Mouse (Mus musculus) right cerebral cortex, postnatal 14 days (tissue): ENCODE data around the gene Ppp1r36.
A peak's percentile ranks its signal among the peaks of the same experiment; 100 is the strongest.
"Not testable (repeated sequence)": the region's sequence is repeated elsewhere in the genome, so short reads cannot be mapped to it uniquely, and the experiment has no call there.

Experiments
- DNase-seq: peaks from one replicate; pipeline ENCODE4 v3.0.0; 2022

Gene Ppp1r36

GRCm38 (mm10) chr12:76458445-76458844 is 41.1 kb downstream of the Ppp1r36 start:
- not testable (repeated sequence) for DNase-seq

- DNase-seq = no peak
These were observed 41.7 kb downstream of the Ppp1r36 start for GRCm38 (mm10) chr12:76459032-76459431.

- no peak for DNase-seq
These were observed 46.1 kb downstream of the Ppp1r36 start for GRCm38 (mm10) chr12:76463391-76463790.

GRCm38 (mm10) chr12:76464651-76465252 is 47.4 kb downstream of the Ppp1r36 start:
- DNase-seq = no peak

GRCm38 (mm10) chr12:76466651-76467050 is 49.3 kb downstream of the Ppp1r36 start:
- DNase-seq = no peak

GRCm38 (mm10) chr12:76467256-76467655 is 49.9 kb downstream of the Ppp1r36 start:
- no peak for DNase-seq

GRCm38 (mm10) chr12:76472046-76472445 is 54.7 kb downstream of the Ppp1r36 start:
- DNase-seq = peak; percentile 77

- no peak for DNase-seq
These were observed 56.4 kb downstream of the Ppp1r36 start for GRCm38 (mm10) chr12:76473562-76474245.

GRCm38 (mm10) chr12:76474246-76474583 is 56.9 kb downstream of the Ppp1r36 start:
- DNase-seq = no peak

GRCm38 (mm10) chr12:76474802-76475201 is 57.5 kb downstream of the Ppp1r36 start:
- no peak for DNase-seq

GRCm38 (mm10) chr12:76476146-76476545 is 58.8 kb downstream of the Ppp1r36 start:
- no peak for DNase-seq

GRCm38 (mm10) chr12:76478309-76479023 is 61.1 kb downstream of the Ppp1r36 start:
- no peak for DNase-seq

- DNase-seq = no peak
These were observed 61.8 kb downstream of the Ppp1r36 start for GRCm38 (mm10) chr12:76479174-76479573.

- DNase-seq = no peak
These were observed 62.6 kb downstream of the Ppp1r36 start for GRCm38 (mm10) chr12:76479836-76480495.

GRCm38 (mm10) chr12:76482446-76482845 is 65.1 kb downstream of the Ppp1r36 start:
- DNase-seq = no peak

- DNase-seq = no peak
These were observed 65.6 kb downstream of the Ppp1r36 start for GRCm38 (mm10) chr12:76482948-76483347.

- no peak for DNase-seq
These were observed 67.5 kb downstream of the Ppp1r36 start for GRCm38 (mm10) chr12:76484881-76485280.

GRCm38 (mm10) chr12:76485381-76485780 is 68.0 kb downstream of the Ppp1r36 start:
- DNase-seq = no peak

- no peak for DNase-seq
These were observed 69.6 kb downstream of the Ppp1r36 start for GRCm38 (mm10) chr12:76486943-76487342.
